Mouse (Mus musculus): ENCODE measurements around the gene Tctn1. TPM values are rescaled to one million over a fixed set of nuclear protein-coding genes. Genes with fewer than 3 reads are reported as not detected.

The Tctn1 gene
- total and polyA plus RNA-seq, 3 experiments = 3.2 to 9.4 (median 3.9) TPM

DNA sequence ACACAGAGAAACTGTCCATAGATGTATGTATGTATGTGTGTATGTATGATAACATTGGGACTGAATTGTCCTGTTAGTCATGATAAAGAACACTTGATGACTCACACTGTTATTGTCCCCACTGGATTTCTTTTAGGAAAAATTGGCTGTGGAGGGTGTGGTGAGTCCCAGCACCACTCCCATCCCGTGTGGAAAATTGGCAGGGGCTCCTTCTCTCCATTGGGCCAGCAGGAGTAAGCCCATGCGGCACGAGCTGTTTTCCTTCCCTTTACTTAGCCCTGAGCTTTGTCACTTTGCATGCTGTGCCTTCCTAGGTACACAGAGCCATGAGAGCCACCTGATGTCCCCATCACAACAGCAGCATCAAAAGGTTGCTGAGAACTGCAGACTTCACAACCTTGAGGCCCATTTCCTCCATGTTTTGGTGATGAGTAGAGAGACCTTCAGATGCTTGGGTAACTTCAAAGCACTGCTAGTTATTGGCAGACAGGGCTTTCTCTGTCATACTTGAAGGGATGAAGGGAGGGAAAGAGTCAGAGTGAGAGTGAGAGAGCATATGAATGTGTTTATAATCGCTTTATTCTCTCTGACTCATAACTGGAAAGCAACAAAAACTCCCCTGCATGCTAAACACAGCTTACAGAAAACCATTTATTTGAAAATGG, 24.0 kb upstream of the Tctn1 start:
- Histone ChIP-seq H3K4me1 (ENCODE audit: control insufficient read depth, insufficient read depth, low read length) (peaks cover 23% of the 10 kb centered on the region), H3K9ac (ENCODE audit: low read depth, low read length) (no peak overlapping the region), H3K27ac (peak overlapping the region; percentile 42), H3K4me3 (no peak overlapping the region), H3K27me3 (ENCODE audit: control insufficient read depth, insufficient read depth, low read length) (no peaks in the 10 kb centered on the region), H3K79me2 (replicated peaks; ENCODE audit: control insufficient read depth, insufficient read depth, low read length) (peaks cover 10% of the 10 kb centered on the region), H3K36me3 (ENCODE audit: control insufficient read depth, insufficient read depth, low read length) (peaks cover 14% of the 10 kb centered on the region)
- TF ChIP-seq CTCF (IDR thresholded peaks at IDR 0.05) = no peak
- TF ChIP-seq POLR2A (IDR thresholded peaks at IDR 0.05; ENCODE audit: insufficient read depth, low read depth, low read length) = no peak
- no peak for TF ChIP-seq EP300 (IDR thresholded peaks at IDR 0.05; ENCODE audit: insufficient read depth, low read depth, low read length)
- 23% methylated on average over 4 of the region's 4 CpGs for WGBS
- intact Hi-C loops (cut with DNase I) = no loop called here
- peak in 1 of 2 experiments; percentile 53 for DNase-seq

DNA sequence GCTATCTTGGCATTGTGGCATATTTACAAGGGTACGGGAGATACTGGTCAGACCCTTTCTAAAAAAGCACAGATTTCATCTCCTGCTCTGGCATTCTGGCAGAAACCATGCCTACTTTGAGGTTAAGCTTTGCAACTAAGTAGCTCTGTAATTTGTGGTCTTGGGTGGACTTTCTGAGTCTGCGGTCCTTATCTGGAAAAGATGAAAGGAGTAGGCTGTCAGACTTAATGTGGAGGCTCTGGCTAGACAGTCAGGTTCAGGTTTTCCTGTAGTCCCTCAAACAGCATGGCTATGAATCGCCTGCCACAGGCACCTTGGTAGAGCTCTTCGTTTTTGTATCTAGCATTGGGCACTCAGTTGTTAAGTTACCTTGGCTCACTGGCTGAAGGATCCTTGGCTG, 22.8 kb upstream of the Tctn1 start:
- Histone ChIP-seq H3K9ac (ENCODE audit: low read depth, low read length) (no peak overlapping the region), H3K4me3 (peak overlapping the region; percentile 26; the same call in 1 of the 2 replicates), H3K27ac (0 out of 2 replicates have a peak overlapping the region, but pooled peaks have one; percentile 0), H3K36me3 (ENCODE audit: control insufficient read depth, insufficient read depth, low read length) (peaks cover 10% of the 10 kb centered on the region), H3K4me1 (ENCODE audit: control insufficient read depth, insufficient read depth, low read length) (peaks cover 19% of the 10 kb centered on the region), H3K27me3 (ENCODE audit: control insufficient read depth, insufficient read depth, low read length) (no peaks in the 10 kb centered on the region), H3K79me2 (replicated peaks; ENCODE audit: control insufficient read depth, insufficient read depth, low read length) (peaks cover 10% of the 10 kb centered on the region)
- intact Hi-C loops (cut with DNase I) = no loop called here
- 61% methylated on average over 4 of the region's 4 CpGs for WGBS
- no peak for DNase-seq
- TF ChIP-seq CTCF (IDR thresholded peaks at IDR 0.05) = no peak
- TF ChIP-seq POLR2A (IDR thresholded peaks at IDR 0.05; ENCODE audit: insufficient read depth, low read depth, low read length) = no peak
- no peak for TF ChIP-seq EP300 (IDR thresholded peaks at IDR 0.05; ENCODE audit: insufficient read depth, low read depth, low read length)

- peak overlapping the region; percentile 92 for H3K27ac ChIP-seq
- 71% methylated on average over 10 of the region's 10 CpGs for WGBS
- H3K79me2 ChIP-seq (replicated peaks; ENCODE audit: control insufficient read depth, insufficient read depth, low read length) = peaks cover 9% of the 10 kb centered on the region
- TF ChIP-seq EP300 (IDR thresholded peaks at IDR 0.05; ENCODE audit: insufficient read depth, low read depth, low read length) (no peak), POLR2A (IDR thresholded peaks at IDR 0.05; ENCODE audit: insufficient read depth, low read depth, low read length) (no peak), CTCF (IDR thresholded peaks at IDR 0.05) (no peak)
- H3K4me1 ChIP-seq (ENCODE audit: control insufficient read depth, insufficient read depth, low read length) = peaks cover 16% of the 10 kb centered on the region
- no peak for DNase-seq
- intact Hi-C loops (cut with DNase I) = no loop called here
- peak overlapping the region; percentile 99 for H3K9ac ChIP-seq (ENCODE audit: low read depth, low read length)
- H3K4me3 ChIP-seq = peak overlapping the region; percentile 92
- H3K36me3 ChIP-seq (ENCODE audit: control insufficient read depth, insufficient read depth, low read length) = peaks cover 10% of the 10 kb centered on the region
- no peaks in the 10 kb centered on the region for H3K27me3 ChIP-seq (ENCODE audit: control insufficient read depth, insufficient read depth, low read length)
These were observed 21.9 kb upstream of the Tctn1 start for GRCm38 (mm10) chr5:122286191-122286590.

GRCm38 (mm10) chr5:122285767-122286150, 21.5 kb upstream of the Tctn1 start:
- Histone ChIP-seq H3K4me3 (peak overlapping the region; percentile 92), H3K27ac (peak overlapping the region; percentile 92), H3K79me2 (replicated peaks; ENCODE audit: control insufficient read depth, insufficient read depth, low read length) (peaks cover 8% of the 10 kb centered on the region), H3K9ac (ENCODE audit: low read depth, low read length) (peak overlapping the region; percentile 99), H3K27me3 (ENCODE audit: control insufficient read depth, insufficient read depth, low read length) (no peaks in the 10 kb centered on the region), H3K36me3 (ENCODE audit: control insufficient read depth, insufficient read depth, low read length) (peaks cover 10% of the 10 kb centered on the region), H3K4me1 (ENCODE audit: control insufficient read depth, insufficient read depth, low read length) (peaks cover 13% of the 10 kb centered on the region)
- DNase-seq = no peak
- intact Hi-C loops (cut with DNase I) = loop anchor here (2.0 kb wide), 1 partner anchor 29 kb away; no protein-coding TSS in a partner anchor
- TF ChIP-seq EP300 (IDR thresholded peaks at IDR 0.05; ENCODE audit: insufficient read depth, low read depth, low read length) (no peak), CTCF (IDR thresholded peaks at IDR 0.05) (no peak), POLR2A (IDR thresholded peaks at IDR 0.05; ENCODE audit: insufficient read depth, low read depth, low read length) (no peak)
- 45% methylated on average over 7 of the region's 7 CpGs for WGBS

DNA sequence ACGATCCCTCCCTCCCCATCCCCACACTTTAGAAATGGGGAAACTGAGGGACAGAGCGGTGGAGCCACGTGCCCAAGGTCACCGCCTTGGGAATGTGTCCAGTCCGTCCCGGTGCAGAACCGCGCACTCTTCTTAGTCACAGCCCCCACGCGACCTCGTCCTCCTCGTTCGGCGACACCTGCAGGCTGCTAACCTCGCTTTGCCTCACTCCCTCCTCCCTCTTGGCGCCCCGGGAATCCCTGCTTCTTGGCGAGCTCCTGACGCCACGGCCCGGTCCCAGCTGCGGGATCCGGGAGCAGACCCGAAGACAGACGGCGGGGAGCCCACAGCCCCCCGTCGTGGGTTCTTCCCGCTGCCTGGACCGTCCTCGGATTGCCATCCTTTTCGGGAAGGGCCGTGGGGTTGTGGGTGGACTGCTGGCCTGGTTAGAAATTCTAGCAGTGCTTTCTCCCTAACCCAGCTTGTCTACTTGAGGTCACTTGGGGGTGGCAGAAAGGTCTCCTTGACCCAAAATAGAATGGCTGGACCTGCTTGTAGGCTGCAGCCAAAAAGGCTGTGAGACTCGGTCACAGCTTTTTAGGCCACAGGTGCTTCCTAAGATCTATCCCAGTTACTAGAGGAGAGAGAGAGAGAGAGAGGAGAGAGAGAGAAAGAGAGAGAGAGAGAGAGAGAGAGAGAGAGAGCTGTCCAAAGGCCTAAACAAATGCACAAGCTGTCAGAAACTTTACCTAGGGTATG, 20.9 kb upstream of the Tctn1 start:
- H3K4me1 ChIP-seq (ENCODE audit: control insufficient read depth, insufficient read depth, low read length) = peaks cover 14% of the 10 kb centered on the region
- peak; percentile 69 to 74 for DNase-seq
- peaks cover 10% of the 10 kb centered on the region for H3K36me3 ChIP-seq (ENCODE audit: control insufficient read depth, insufficient read depth, low read length)
- H3K79me2 ChIP-seq (replicated peaks; ENCODE audit: control insufficient read depth, insufficient read depth, low read length) = peaks cover 8% of the 10 kb centered on the region
- peak overlapping the region; percentile 92 for H3K4me3 ChIP-seq
- intact Hi-C loops (cut with DNase I) = loop anchor here (2.0 kb wide), 1 partner anchor 30 kb away; no protein-coding TSS in a partner anchor
- peak overlapping the region; percentile 92 for H3K27ac ChIP-seq
- H3K9ac ChIP-seq (ENCODE audit: low read depth, low read length) = peak overlapping the region; percentile 99
- TF ChIP-seq POLR2A (IDR thresholded peaks at IDR 0.05; ENCODE audit: insufficient read depth, low read depth, low read length) (peak; percentile 43; the same call in 1 of the 2 replicates), EP300 (IDR thresholded peaks at IDR 0.05; ENCODE audit: insufficient read depth, low read depth, low read length) (no peak), CTCF (IDR thresholded peaks at IDR 0.05) (no peak)
- no peaks in the 10 kb centered on the region for H3K27me3 ChIP-seq (ENCODE audit: control insufficient read depth, insufficient read depth, low read length)
- 1% methylated on average over 34 of the region's 34 CpGs for WGBS

Measured in heart, adult 2 months (tissue).